Mouse (Mus musculus) layer of hippocampus, postnatal 10 days (tissue): ENCODE data around the gene Pes1. TPM values are rescaled to one million over a fixed set of nuclear protein-coding genes. Genes with fewer than 3 reads are reported as not detected.
"Not testable (repeated sequence)": the region's sequence is repeated elsewhere in the genome, so short reads cannot be mapped to it uniquely, and the experiment has no call there.

Source experiments
- DNase-seq, 2 experiments: peaks; one replicate each; pipeline ENCODE4 v3.0.0; 2021; ENCODE audit warnings: low spot score in 2 of 2
- total RNA-seq, 2 experiments: library from RNA; stranded (reverse); gene quantifications; 2 replicates each; pipeline ENCODE4 v1.2.3; 2021

Gene Pes1
- total RNA-seq, 2 experiments from 2014 or later = 37.1 to 51.0 TPM

DNA sequence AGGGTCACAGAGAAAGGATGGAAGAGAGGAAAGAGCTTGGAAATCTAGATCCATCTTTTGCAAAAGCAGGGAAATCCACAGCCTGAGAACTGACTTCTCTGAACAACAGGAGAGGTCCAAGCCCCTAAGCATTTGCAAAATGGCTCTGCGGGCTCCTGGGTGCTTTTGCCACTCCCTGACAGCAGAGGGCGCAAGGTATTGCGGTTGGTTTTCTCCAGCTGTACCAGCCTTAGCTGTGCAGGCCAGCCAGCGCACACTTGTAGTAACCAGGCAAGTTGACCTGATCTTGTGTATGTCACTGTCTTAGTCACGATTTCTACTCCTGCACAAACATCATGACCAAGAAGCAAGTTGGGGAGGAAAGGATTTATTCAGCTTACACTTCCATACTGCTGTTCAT is 37.8 kb downstream of the Pes1 start:
- DNase-seq = peak; percentile 83

DNA sequence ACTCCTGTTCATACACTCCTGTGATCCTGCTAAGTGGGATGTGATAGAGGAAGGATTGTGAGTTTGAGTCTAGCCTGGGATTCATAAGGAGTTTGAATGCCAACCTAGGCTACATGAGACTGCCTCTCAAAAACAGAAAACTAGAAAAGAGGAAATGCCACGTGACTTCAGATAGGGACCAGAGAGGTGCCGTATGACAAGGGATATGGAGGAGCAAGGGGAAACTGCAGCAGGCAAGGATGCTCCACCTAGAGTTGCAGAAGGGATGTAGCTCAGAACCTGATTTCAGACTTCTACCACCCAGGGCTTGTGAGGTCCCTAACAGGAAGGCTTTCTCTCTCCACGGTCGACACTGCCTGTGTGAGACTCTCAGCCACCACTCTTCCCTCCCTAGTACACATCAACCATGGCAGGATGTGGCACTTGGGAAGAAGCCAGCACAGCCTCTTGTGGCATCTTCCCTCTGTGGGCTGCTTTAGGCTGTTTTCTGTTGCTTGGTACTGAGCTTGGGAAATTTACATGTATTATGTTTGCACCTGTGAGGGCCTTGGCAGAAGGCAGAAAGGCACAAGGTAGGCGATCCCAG is 41.5 kb downstream of the Pes1 start:
- DNase-seq = no peak

DNA sequence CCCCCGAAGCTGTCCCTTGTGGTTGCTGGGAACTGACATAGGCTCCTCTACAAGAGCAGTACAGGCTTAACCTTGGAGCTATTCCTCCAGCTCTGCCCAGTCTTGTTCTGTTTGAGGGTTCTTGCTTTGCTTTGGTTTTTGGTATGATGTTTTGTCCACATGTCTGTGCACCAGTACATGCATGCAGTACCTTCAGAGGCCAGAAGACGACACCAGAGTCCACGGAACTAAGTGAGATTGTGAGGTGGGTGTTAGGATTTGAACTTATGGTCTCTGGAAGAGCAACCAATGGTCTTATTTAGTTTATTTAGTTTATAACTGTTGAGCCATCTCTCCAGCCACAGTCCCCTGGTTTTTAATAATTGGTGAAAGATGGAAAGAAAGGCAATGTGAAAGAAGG is 42.7 kb downstream of the Pes1 start:
- DNase-seq = no peak

DNA sequence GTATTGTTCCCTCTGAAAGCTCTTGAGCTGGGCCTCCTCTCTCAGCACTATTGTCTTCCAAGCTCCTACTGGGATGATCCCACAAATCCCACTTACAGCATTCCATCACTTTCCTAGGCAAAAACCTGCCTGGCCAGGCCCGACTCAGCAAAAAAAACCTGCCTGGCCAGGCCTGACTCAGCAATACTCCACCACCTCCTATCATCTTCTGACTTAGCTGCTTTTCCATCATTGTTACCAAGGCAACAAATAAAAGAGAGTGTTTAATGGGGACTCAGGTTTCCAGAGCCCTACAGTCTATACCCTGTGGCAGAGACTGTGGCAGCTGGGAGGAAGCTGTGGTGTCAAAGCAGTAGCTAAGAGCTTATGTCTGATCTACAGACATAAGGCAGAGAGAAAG is 48.8 kb downstream of the Pes1 start:
- no peak for DNase-seq

DNA sequence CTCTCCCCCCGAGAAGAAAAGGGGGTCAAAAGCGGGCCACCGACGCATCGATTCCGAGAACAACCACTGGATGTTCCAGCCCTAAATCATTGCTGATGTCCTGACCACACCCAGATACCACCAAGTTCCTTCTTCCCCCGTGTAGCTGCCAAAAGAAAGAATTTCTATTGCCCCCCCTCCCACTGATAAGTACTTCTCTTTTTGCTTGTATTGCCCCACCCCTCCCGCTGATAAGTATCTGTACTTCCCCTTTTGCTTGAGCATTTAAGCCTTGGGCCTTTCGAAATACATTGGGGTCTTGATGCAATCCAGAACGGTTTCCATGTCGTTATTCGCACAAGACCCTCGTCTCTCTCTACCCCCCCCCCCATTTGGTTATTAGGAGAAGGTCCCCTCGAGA is 52.0 kb downstream of the Pes1 start:
- DNase-seq = not testable (repeated sequence)

DNA sequence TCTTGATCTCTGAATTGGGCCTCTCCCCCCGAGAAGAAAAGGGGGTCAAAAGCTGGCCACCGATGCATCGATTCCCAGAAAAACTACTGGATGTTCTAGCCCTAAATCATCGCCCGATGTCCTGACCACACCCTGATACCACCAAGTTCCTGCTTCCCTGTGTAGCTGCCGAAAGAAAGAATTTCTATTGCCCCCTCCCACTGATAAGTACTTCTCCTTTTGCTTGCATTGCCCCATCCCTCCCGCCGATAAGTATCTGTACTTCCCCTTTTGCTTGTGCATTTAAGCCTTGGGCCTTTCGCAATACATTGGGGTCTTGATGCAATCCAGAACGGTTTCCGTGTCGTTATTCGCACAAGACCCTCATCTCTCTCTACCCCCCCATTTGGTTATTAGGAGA is 58.3 kb downstream of the Pes1 start:
- DNase-seq = not testable (repeated sequence)

DNA sequence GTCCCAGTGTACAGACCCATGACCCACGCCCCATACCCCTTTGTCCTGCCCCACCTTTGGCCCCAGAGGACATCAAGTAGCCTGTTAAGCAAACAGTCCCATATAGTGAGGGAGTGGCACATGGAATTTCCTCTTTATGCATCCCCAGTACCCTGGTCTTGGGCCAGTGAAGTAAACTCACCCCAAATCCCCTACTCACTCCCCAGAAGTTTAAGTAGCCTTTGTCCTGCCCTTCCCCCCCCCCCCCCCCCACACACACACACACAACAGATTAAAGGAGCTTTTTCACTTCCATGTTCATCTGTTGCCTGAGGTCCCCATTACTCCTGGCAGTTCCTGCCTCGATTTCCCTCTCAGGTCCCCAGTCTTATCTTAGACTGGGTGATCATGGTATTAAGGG is 59.5 kb downstream of the Pes1 start:
- DNase-seq = no peak

DNA sequence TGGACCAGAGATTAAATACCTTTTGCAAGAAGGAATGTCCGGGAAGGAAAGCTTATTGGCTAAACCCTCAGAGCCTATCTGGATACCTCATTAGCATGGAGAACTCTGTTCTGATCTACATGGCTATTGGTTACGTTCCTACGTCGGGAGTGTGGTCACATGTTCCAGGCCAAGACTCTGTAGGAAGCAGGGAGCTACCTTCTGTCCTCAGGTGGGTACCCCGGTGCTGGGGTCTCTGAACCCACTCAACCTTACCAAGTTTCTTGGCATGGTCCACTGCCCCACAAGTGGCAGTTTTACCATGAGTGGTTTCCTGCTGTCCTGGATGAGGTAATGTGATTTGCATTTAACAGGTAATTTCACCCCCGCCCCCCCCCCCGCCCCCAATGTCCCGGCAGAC is 63.3 kb downstream of the Pes1 start:
- DNase-seq = no peak

DNA sequence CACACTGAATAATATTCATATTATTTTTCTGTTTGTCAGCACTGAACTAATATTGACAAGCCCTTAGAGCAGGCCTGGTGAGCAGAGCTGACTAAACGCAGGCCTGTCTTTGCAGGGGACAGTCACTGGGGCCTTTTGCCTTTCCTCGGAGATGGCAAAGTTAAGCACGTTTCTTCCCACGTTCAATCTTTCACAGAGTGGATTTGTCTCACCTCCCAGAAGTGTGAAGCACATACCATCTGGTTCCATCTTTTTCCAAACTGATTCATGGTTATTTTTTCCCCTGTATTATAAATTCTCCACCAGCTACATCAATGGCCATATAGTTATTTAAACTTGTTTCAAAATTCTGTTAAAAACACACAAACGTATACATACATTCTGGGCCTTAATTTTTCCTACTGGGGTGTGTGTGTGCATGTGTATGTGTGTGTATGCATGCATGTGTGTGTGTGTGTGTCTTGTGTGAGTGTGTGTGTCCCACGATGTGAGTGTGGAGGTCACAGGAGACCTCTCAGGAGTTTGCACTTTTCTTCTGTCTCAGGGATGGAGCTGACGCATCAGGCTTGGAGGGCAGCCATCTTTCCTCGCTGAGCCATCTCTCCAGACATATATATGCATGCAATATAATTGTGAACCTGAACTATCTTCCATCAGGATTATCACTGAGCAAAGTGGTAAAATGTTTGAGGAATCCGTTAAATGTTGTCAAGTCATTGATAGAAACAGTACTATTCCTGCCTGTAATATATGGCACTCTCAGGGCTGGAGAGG is 64.0 kb downstream of the Pes1 start:
- DNase-seq = no peak

DNA sequence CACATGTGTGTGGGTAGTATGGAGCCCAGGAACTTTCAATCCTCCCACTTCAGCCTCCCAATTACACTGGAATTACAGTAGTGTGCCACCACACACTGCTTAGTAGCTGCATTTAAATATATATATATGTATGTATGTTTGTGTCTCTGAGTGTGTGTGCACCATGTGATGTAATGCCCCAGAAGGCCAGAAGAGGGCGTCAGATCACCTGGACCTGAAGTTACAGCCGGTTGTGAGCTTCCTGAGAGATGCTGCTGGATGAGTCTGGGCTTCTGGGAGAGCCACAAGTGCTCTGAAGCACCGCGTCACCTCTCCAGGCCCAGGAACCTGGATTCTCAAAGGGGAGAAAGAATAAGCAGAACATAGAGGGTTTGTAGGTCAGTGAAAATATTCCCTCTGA is 65.6 kb downstream of the Pes1 start:
- no peak for DNase-seq

Other genes starting within 250 kb of the Pes1 start
- 10 to 100 TPM; 84.0 to 87.2 TPM for gene Osbp2, start 100.1 kb upstream of the Pes1 start, total RNA-seq
- gene 4921536K21Rik, start 68.9 kb upstream of the Pes1 start, total RNA-seq = under 1 TPM; 0.62 to 0.69 TPM
- gene Dusp18, start 68.7 kb upstream of the Pes1 start, total RNA-seq = 10 to 100 TPM; 19.8 to 22.6 TPM
- 10 to 100 TPM; 21.8 to 22.2 TPM for gene Slc35e4, start 49.3 kb upstream of the Pes1 start, total RNA-seq
- 10 to 100 TPM; 13.2 to 16.2 TPM for gene Tcn2, start 31.8 kb upstream of the Pes1 start, total RNA-seq
- gene 4930556J24Rik, start 12.8 kb downstream of the Pes1 start, total RNA-seq = not detected
- 10 to 100 TPM in 1 of 2 experiments, 1 to 10 TPM in 1; 8.9 to 10.2 TPM for gene Gal3st1, start 19.7 kb downstream of the Pes1 start, total RNA-seq
- gene Sec14l4, start 67.5 kb downstream of the Pes1 start, total RNA-seq = 1 to 10 TPM in 1 of 2 experiments, under 1 TPM in 1; 0.38 to 1.1 TPM
- 1 to 10 TPM; 3.7 to 4.5 TPM for gene Sec14l3, start 100.9 kb downstream of the Pes1 start, total RNA-seq
- 10 to 100 TPM; 62.5 to 66.0 TPM for gene Mtfp1, start 131.5 kb downstream of the Pes1 start, total RNA-seq
- 10 to 100 TPM; 24.3 to 26.8 TPM for gene Sec14l2, start 159.4 kb downstream of the Pes1 start, total RNA-seq
- gene Rnf215, start 171.2 kb downstream of the Pes1 start, total RNA-seq = 10 to 100 TPM; 47.7 to 49.4 TPM
- gene Ccdc157, start 196.3 kb downstream of the Pes1 start, total RNA-seq = 10 to 100 TPM; 13.4 to 14.6 TPM
- gene Sf3a1, start 196.4 kb downstream of the Pes1 start, total RNA-seq = 10 to 100 TPM; 61.1 to 72.9 TPM
- gene Tbc1d10a, start 222.8 kb downstream of the Pes1 start, total RNA-seq = 10 to 100 TPM; 28.4 to 31.1 TPM